Mouse (Mus musculus) kidney, postnatal 0 days (tissue): Measurements from ENCODE around the gene Slc22a7. TPM values are rescaled to one million over a fixed set of nuclear protein-coding genes. Genes with fewer than 3 reads are reported as not detected.

Experiments used
- ATAC-seq: fragments of 200-750 bp; cut with Nextera tagmentation; replicated peaks from 2 replicates; pipeline ENCODE4 v1.8.0; 2017; ENCODE audit warnings: low read depth, moderate number of reproducible peaks, moderate TSS enrichment, moderate library complexity; ENCODE audit not compliant: low FRiP score
- DNase-seq: peaks from one replicate; pipeline ENCODE4 v3.0.0-alpha.2; 2016; ENCODE audit warnings: low spot score
- H3K27ac ChIP-seq: fragments of 300-500 bp; sonication (generic); 2 replicates; pipeline ENCODE4 v1.5.1; 2014; ENCODE audit warnings: mild to moderate bottlenecking
- H3K27me3 ChIP-seq: fragments of 300-500 bp; sonication (generic); 2 replicates; pipeline ENCODE4 v1.6.1; 2014; ENCODE audit warnings: low read length, mixed read lengths; ENCODE audit not compliant: insufficient read depth
- H3K36me3 ChIP-seq: fragments of 300-500 bp; sonication (generic); 2 replicates; pipeline ENCODE4 v1.6.1; 2014; ENCODE audit warnings: low read length, mixed read lengths; ENCODE audit not compliant: insufficient read depth
- H3K4me1 ChIP-seq: fragments of 300-500 bp; sonication (generic); replicated peaks from 2 replicates; pipeline ENCODE4 v1.6.1; 2014; ENCODE audit warnings: antibody characterized with exemption, low read length, mixed read lengths; ENCODE audit not compliant: insufficient read depth
- H3K4me2 ChIP-seq: fragments of 300-500 bp; sonication (generic); 2 replicates; pipeline ENCODE4 v1.6.1; 2014; ENCODE audit warnings: mild to moderate bottlenecking, low read length, moderate library complexity, mixed read lengths
- H3K4me3 ChIP-seq: fragments of 300-500 bp; sonication (generic); replicated peaks from 2 replicates; pipeline ENCODE4 v1.5.1; 2014; ENCODE audit warnings: low read depth, low read length
- H3K9ac ChIP-seq: fragments of 300-500 bp; sonication (generic); 2 replicates; pipeline ENCODE4 v1.6.1; 2014; ENCODE audit warnings: low read depth, low read length
- H3K9me3 ChIP-seq: fragments of 300-500 bp; sonication (generic); replicated peaks from 2 replicates; pipeline ENCODE4 v1.6.1; 2016; ENCODE audit warnings: low read length, inconsistent platforms, mixed read lengths
- CTCF ChIP-seq: IDR thresholded peaks from 2 replicates; pipeline ENCODE4 v1.5.1; 2016; ENCODE audit warnings: antibody characterized with exemption, low read depth, mild to moderate bottlenecking, moderate library complexity
- WGBS: fragments of 180-500 bp; shearing (Covaris S2); extraction: QIAGEN DNeasy Blood & Tissue Kit; methylation state at CpG from one replicate; pipeline ENCODE4 v1.1.7; 2014; 5-methylcytosine and 5-hydroxymethylcytosine counted together
- polyA plus RNA-seq: library from polyadenylated mRNA; unstranded; fragments of >200 nt; fragmentation: Nextera tagmentation; extraction: Ambion mirVana; gene quantifications from 2 replicates; pipeline ENCODE4 v1.2.1, GENCODE M21; 2015

Slc22a7 gene
- polyA plus RNA-seq, 1 experiment from 2014 or later, result 1.9 TPM

DNA sequence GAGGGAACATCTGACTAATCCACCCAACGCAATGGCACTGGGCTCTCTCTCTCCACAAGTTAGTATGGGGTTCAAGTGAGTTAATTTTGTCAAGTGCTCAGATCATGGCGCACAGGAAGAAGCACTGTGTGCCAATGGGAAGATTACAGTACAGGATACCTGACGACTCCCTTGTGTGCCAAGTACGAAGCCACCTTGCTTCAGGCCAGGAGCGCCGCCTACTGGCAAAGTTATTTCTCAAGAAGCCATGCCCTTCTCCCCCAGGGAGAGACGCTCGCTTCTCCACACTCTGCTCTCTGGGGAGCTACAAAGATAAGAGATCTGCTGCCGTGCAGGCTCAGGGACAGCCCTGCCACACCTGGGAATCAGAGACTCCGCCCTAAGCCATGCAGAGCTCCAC, 19.5 kb upstream of the Slc22a7 start:
- DNase-seq (peak; percentile 29), ATAC-seq (no peak)
- Histone ChIP-seq H3K4me1 (peaks cover 20% of the 10 kb centered on the region; the same call in 1 of the 2 replicates), H3K9ac (no peak overlapping the region), H3K27ac (no peak overlapping the region), H3K9me3 (no peaks in the 10 kb centered on the region), H3K27me3 (peaks cover 38% of the 10 kb centered on the region), H3K4me2 (no peak overlapping the region), H3K4me3 (no peak overlapping the region), H3K36me3 (no peaks in the 10 kb centered on the region)
- peak; percentile 58 for TF ChIP-seq CTCF
- 11% methylated on average over 10 of the region's 10 CpGs for WGBS

DNA sequence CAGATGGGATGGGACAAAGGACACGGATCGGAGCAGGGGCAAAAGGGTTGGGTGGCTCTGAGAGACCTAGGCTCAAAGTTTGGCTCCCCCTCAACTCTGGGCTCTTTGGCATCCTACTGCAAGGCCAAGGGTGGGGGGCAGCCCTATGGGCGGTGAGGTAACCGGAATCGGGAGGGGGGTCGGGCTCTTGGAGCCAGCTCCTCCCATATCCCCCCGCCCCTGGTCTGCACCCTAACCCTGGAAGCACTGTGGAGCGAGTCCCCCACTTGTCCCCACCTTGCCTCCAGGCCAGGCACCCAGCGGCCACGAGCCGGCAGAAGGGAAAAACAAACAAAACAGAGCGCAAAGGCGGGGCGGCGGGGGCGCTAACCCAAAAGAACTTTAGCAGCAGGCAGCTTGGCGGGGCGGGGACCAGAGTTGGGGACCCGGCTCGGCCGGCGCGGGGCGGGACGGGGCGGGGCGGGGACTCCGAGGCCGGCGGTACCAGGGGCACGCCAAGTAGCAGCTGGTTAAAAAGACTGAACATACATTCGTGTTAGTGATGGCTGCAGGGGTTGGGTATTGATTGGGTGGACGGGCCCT, 16.9 kb upstream of the Slc22a7 start:
- TF ChIP-seq CTCF, result no peak
- Histone ChIP-seq H3K9ac (no peak overlapping the region), H3K27ac (no peak overlapping the region), H3K27me3 (peaks cover 35% of the 10 kb centered on the region), H3K9me3 (no peaks in the 10 kb centered on the region), H3K4me3 (peak overlapping the region; percentile 38), H3K4me2 (peak overlapping the region; percentile 76), H3K36me3 (no peaks in the 10 kb centered on the region), H3K4me1 (peaks cover 12% of the 10 kb centered on the region; the same call in 1 of the 2 replicates)
- peak; percentile 32 for DNase-seq
- no peak for ATAC-seq
- whole genome bisulfite sequencing, result 2% methylated on average over 33 of the region's 33 CpGs

DNA sequence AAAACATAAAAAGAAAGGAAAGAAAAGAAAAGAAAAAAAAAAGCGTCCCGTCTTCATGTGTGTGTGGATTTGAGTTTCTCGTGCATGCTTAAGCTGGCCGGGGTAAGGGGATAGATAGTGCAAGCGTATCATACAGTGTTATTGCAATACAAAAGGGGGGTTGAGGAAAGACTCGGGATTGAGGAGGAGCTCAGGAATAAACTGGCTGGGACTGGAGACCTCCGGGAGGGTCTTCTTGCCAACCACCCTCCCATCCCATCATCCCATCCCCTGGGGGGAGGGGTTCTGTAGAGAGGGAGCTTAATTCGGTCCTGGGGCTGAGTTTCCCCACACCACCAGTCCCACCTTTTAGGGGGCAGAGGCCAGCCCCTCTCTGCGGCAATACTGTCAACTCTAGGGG, 16.3 kb upstream of the Slc22a7 start:
- no peak overlapping the region for H3K9ac ChIP-seq
- ATAC-seq, result no peak
- WGBS, result 3% methylated on average over 9 of the region's 9 CpGs
- no peaks in the 10 kb centered on the region for H3K9me3 ChIP-seq
- H3K27ac ChIP-seq, result no peak overlapping the region
- DNase-seq, result peak; percentile 18
- H3K4me3 ChIP-seq, result peak overlapping the region; percentile 38
- peak overlapping the region; percentile 76 for H3K4me2 ChIP-seq
- peaks cover 12% of the 10 kb centered on the region; the same call in 1 of the 2 replicates for H3K4me1 ChIP-seq
- no peak for TF ChIP-seq CTCF
- no peaks in the 10 kb centered on the region for H3K36me3 ChIP-seq
- H3K27me3 ChIP-seq, result peaks cover 30% of the 10 kb centered on the region

DNA sequence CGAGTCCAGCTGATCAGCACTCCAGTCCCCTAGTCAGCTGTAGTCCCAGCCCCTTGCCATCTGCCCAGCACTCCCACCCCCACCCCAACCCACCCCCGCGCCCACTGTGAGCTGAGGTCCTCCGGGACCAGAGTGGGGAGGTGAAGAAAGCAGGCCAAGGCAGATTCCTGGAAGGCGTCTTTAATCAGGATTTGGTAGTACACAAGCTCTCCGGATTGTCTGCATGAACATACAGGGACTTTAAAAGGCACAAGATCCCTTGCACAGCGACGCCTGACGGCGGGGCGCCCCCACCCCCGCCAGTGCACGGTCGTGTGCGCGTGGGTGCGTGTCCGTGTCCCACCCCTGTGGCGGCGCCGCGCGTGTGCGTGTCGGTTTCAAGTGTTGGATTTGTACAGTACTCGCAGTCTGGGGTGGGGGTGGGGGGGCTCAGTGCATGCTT, 15.7 kb upstream of the Slc22a7 start:
- no peak; the same call in 1 of the 2 replicates for TF ChIP-seq CTCF
- WGBS, result 2% methylated on average over 26 of the region's 26 CpGs
- H3K4me3 ChIP-seq, result peak overlapping the region; percentile 38
- H3K9me3 ChIP-seq, result no peaks in the 10 kb centered on the region
- no peak overlapping the region for H3K27ac ChIP-seq
- peaks cover 12% of the 10 kb centered on the region; the same call in 1 of the 2 replicates for H3K4me1 ChIP-seq
- peaks cover 30% of the 10 kb centered on the region for H3K27me3 ChIP-seq
- 0 out of 2 replicates have a peak, but pooled peaks have one; percentile 5 for ATAC-seq
- DNase-seq, result peak; percentile 35
- H3K4me2 ChIP-seq, result peak overlapping the region; percentile 76
- no peak overlapping the region for H3K9ac ChIP-seq
- no peaks in the 10 kb centered on the region for H3K36me3 ChIP-seq

DNA sequence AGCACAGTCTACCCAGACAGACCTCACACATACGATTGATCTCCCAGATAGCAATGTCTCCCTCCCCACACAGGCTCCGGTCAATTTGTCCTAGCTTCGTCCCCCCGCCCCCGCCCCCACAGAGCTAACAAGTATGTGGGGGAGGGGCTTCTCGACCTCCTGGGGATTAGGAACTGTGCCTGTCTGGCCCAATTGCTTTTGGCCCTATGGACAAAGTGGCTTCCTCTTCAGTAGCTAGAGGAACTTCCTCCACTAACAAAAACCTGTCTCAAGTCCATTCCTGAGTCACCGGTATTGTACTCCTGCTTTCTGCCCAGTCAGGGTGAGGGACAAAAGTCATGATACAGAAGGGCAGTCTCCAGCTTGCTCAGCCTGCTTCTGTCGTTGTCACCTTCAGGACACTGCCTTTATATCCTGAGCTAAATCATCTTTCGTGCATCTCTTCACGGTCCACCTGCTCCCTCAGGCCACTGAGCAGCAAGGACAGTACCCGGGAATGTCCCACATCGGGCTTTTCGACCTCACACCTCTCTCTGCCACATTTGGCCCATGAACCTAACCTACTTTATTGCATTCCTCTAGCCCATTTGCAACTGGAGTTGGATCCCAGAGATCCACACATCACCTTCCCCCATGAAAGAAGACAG, 15.2 kb upstream of the Slc22a7 start:
- TF ChIP-seq CTCF, result no peak
- Histone ChIP-seq H3K4me2 (peak overlapping the region; percentile 76; the same call in 1 of the 2 replicates), H3K9me3 (no peaks in the 10 kb centered on the region), H3K27ac (no peak overlapping the region), H3K4me1 (peaks cover 12% of the 10 kb centered on the region; the same call in 1 of the 2 replicates), H3K36me3 (no peaks in the 10 kb centered on the region), H3K4me3 (no peak overlapping the region), H3K9ac (no peak overlapping the region), H3K27me3 (peaks cover 27% of the 10 kb centered on the region)
- WGBS, result 7% methylated on average over 13 of the region's 13 CpGs
- 0 out of 2 replicates have a peak, but pooled peaks have one; percentile 8 for ATAC-seq
- DNase-seq, result no peak

DNA sequence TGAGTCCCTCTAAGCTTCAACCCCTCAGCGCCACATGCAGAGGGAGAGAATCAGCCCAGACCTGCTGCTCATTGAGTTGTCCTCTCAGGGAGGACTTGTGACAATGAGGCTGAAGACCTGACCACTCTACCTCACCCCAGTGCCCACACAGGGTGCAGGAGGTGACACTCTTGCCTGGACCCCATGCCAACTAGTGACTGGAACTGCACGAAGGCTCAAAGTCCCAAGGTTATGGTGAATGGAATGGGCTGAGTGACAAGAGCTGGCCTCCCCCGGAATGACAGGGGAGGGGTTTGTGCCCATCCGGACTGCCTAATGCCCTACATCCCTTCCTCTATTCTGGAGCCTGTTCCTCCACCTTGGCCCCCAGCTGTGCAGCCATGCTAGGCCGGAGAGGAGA, 14.4 kb upstream of the Slc22a7 start:
- no peak for TF ChIP-seq CTCF
- peaks cover 27% of the 10 kb centered on the region for H3K27me3 ChIP-seq

More for the DNA sequence above, 14.4 kb upstream of the Slc22a7 start:
- whole genome bisulfite sequencing, result 38% methylated on average over 5 of the region's 5 CpGs
- ATAC-seq (peak; percentile 55), DNase-seq (no peak)
- H3K4me3 ChIP-seq, result no peak overlapping the region
- H3K9ac ChIP-seq, result no peak overlapping the region
- no peak overlapping the region for H3K4me2 ChIP-seq
- peaks cover 12% of the 10 kb centered on the region; the same call in 1 of the 2 replicates for H3K4me1 ChIP-seq
- no peaks in the 10 kb centered on the region for H3K36me3 ChIP-seq
- no peak overlapping the region for H3K27ac ChIP-seq
- no peaks in the 10 kb centered on the region for H3K9me3 ChIP-seq
